Mouse (Mus musculus) embryonic facial prominence, embryonic 12.5 days (tissue): ENCODE data around the gene Asic5. TPM values are rescaled to one million over a fixed set of nuclear protein-coding genes. Genes with fewer than 3 reads are reported as not detected.

Experiments
- ATAC-seq: fragments of 200-750 bp; cut with Nextera tagmentation; 2 replicates; pipeline ENCODE4 v1.8.0; 2017; ENCODE audit not compliant: insufficient number of reproducible peaks, insufficient read depth, low FRiP score, low TSS enrichment
- H3K27ac ChIP-seq: fragments of 300-500 bp; sonication (generic); 2 replicates; pipeline ENCODE4 v1.5.1; 2016; ENCODE audit warnings: mild to moderate bottlenecking
- H3K27me3 ChIP-seq: fragments of 300-500 bp; sonication (generic); 2 replicates; pipeline ENCODE4 v1.6.1; 2016; ENCODE audit warnings: mild to moderate bottlenecking, moderate library complexity
- H3K36me3 ChIP-seq: fragments of 300-500 bp; sonication (generic); 2 replicates; pipeline ENCODE4 v1.6.1; 2016; ENCODE audit warnings: mild to moderate bottlenecking
- H3K4me1 ChIP-seq: fragments of 300-500 bp; sonication (generic); 2 replicates; pipeline ENCODE4 v1.6.1; 2016
- H3K4me2 ChIP-seq: fragments of 300-500 bp; sonication (generic); replicated peaks from 2 replicates; pipeline ENCODE4 v1.6.1; 2016; ENCODE audit warnings: mild to moderate bottlenecking, moderate library complexity
- H3K4me3 ChIP-seq: fragments of 300-500 bp; sonication (generic); 2 replicates; pipeline ENCODE4 v1.5.1; 2016; ENCODE audit warnings: mild to moderate bottlenecking
- H3K9ac ChIP-seq: fragments of 300-500 bp; sonication (generic); 2 replicates; pipeline ENCODE4 v1.6.1; 2016; ENCODE audit warnings: mild to moderate bottlenecking, moderate library complexity
- H3K9me3 ChIP-seq: fragments of 300-500 bp; sonication (generic); 2 replicates; pipeline ENCODE4 v1.6.1; 2016; ENCODE audit warnings: mild to moderate bottlenecking, moderate library complexity
- WGBS: fragments of 180-500 bp; shearing (Covaris S2); methylation state at CpG from one replicate; pipeline ENCODE4 v1.1.7; 2016; 5-methylcytosine and 5-hydroxymethylcytosine counted together
- polyA plus RNA-seq: library from polyadenylated mRNA; unstranded; fragments of >200 nt; fragmentation: Nextera tagmentation; extraction: Ambion mirVana; gene quantifications from 2 replicates; pipeline ENCODE4 v1.2.1, GENCODE M21; 2016

The Asic5 gene
- polyA plus RNA-seq, 1 experiment from 2014 or later, result not detected

DNA sequence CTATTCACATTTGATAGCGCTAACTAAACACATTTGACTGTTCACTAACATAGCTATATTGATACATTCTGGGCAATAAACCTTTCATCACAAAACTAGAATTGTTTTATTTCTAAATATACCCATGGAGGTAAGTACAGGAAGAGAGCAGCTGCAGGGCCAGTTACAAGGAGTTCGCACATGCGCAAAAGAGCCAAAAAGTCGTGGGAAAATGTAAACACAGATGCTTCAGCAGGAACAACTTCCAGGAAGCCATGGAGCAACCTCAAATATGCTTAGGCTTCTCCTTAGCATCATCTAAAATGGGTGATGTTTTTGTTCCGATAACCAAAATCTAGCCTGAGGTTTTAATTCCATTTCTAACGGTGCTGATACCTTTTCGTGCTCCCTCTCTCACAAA lies 66.6 kb downstream of the Asic5 start:
- no peak for ATAC-seq
- WGBS, result 56% methylated on average over 7 of the region's 7 CpGs
- H3K36me3 ChIP-seq, result no peaks in the 10 kb centered on the region
- H3K27me3 ChIP-seq, result no peaks in the 10 kb centered on the region
- peak overlapping the region; percentile 4; the same call in 1 of the 2 replicates for H3K27ac ChIP-seq
- peaks cover 7% of the 10 kb centered on the region; the same call in 1 of the 2 replicates for H3K4me1 ChIP-seq
- H3K9me3 ChIP-seq, result no peaks in the 10 kb centered on the region
- H3K4me3 ChIP-seq, result no peak overlapping the region
- no peak overlapping the region for H3K9ac ChIP-seq
- H3K4me2 ChIP-seq, result no peak overlapping the region; the same call in 1 of the 2 replicates

- Histone ChIP-seq H3K9ac (no peak overlapping the region), H3K9me3 (no peaks in the 10 kb centered on the region), H3K4me3 (no peak overlapping the region), H3K4me1 (peaks cover 12% of the 10 kb centered on the region), H3K27ac (no peak overlapping the region), H3K4me2 (no peak overlapping the region), H3K36me3 (no peaks in the 10 kb centered on the region), H3K27me3 (no peaks in the 10 kb centered on the region)
- 0 out of 2 replicates have a peak, but pooled peaks have one; percentile 60 for ATAC-seq
These were observed 69.4 kb downstream of the Asic5 start for GRCm38 (mm10) chr3:82051468-82051867.

- Histone ChIP-seq H3K27me3 (no peaks in the 10 kb centered on the region), H3K9ac (no peak overlapping the region), H3K4me1 (peaks cover 12% of the 10 kb centered on the region), H3K9me3 (no peaks in the 10 kb centered on the region), H3K4me3 (no peak overlapping the region), H3K4me2 (no peak overlapping the region), H3K36me3 (no peaks in the 10 kb centered on the region), H3K27ac (no peak overlapping the region)
- no peak for ATAC-seq
- WGBS, result 57% methylated on average over 2 of the region's 2 CpGs
These were observed 69.9 kb downstream of the Asic5 start for GRCm38 (mm10) chr3:82052029-82052428.

GRCm38 (mm10) chr3:82054283-82054974 lies 72.3 kb downstream of the Asic5 start:
- H3K9me3 ChIP-seq, result no peaks in the 10 kb centered on the region
- H3K27me3 ChIP-seq, result no peaks in the 10 kb centered on the region
- no peak for ATAC-seq
- H3K4me2 ChIP-seq, result no peak overlapping the region
- 43% methylated on average over 5 of the region's 5 CpGs for WGBS
- peaks cover 12% of the 10 kb centered on the region for H3K4me1 ChIP-seq
- H3K36me3 ChIP-seq, result no peaks in the 10 kb centered on the region
- no peak overlapping the region for H3K9ac ChIP-seq
- H3K27ac ChIP-seq, result peak overlapping the region; percentile 24; the same call in 1 of the 2 replicates
- H3K4me3 ChIP-seq, result no peak overlapping the region

GRCm38 (mm10) chr3:82057201-82057600 lies 75.1 kb downstream of the Asic5 start:
- no peaks in the 10 kb centered on the region for H3K27me3 ChIP-seq
- no peak overlapping the region for H3K4me2 ChIP-seq
- no peaks in the 10 kb centered on the region for H3K9me3 ChIP-seq
- ATAC-seq, result no peak
- H3K27ac ChIP-seq, result no peak overlapping the region
- WGBS, result 50% methylated on average over 5 of the region's 5 CpGs
- no peak overlapping the region for H3K4me3 ChIP-seq
- H3K4me1 ChIP-seq, result peaks cover 13% of the 10 kb centered on the region; the same call in 1 of the 2 replicates
- no peak overlapping the region for H3K9ac ChIP-seq
- no peaks in the 10 kb centered on the region for H3K36me3 ChIP-seq

GRCm38 (mm10) chr3:82061402-82062180 lies 79.5 kb downstream of the Asic5 start:
- H3K27me3 ChIP-seq, result no peaks in the 10 kb centered on the region
- no peak for ATAC-seq
- H3K4me3 ChIP-seq, result no peak overlapping the region
- H3K4me2 ChIP-seq, result no peak overlapping the region
- H3K4me1 ChIP-seq, result 0 out of 2 replicates have a peak, but pooled peaks cover 9% of the 10 kb centered on the region
- H3K36me3 ChIP-seq, result no peaks in the 10 kb centered on the region
- H3K27ac ChIP-seq, result no peak overlapping the region
- no peak overlapping the region for H3K9ac ChIP-seq
- 42% methylated on average over 9 of the region's 9 CpGs for WGBS
- no peaks in the 10 kb centered on the region for H3K9me3 ChIP-seq

- Histone ChIP-seq H3K36me3 (no peaks in the 10 kb centered on the region), H3K4me3 (no peak overlapping the region), H3K27ac (no peak overlapping the region), H3K9ac (no peak overlapping the region), H3K4me1 (0 out of 2 replicates have a peak, but pooled peaks cover 5% of the 10 kb centered on the region), H3K9me3 (no peaks in the 10 kb centered on the region), H3K4me2 (no peak overlapping the region), H3K27me3 (no peaks in the 10 kb centered on the region)
- no peak for ATAC-seq
- 75% methylated on average over 5 of the region's 5 CpGs for WGBS
These were observed 85.7 kb downstream of the Asic5 start for GRCm38 (mm10) chr3:82067830-82068229.

Other genes with a start within 250 kb of the Asic5 start
- 8.1 TPM in 2 replicates for gene Ctso, start 49.7 kb upstream of the Asic5 start, polyA plus RNA-seq
- 0.09 TPM in 1 of 2 replicates, not detected in the other for gene Tdo2, start 6.1 kb upstream of the Asic5 start, polyA plus RNA-seq
- 8.0 and 9.7 TPM in 2 replicates for gene Gucy1b1, start 92.4 kb downstream of the Asic5 start, polyA plus RNA-seq
- 5.3 and 6.3 TPM in 2 replicates for gene Gucy1a1, start 163.5 kb downstream of the Asic5 start, polyA plus RNA-seq